Mouse (Mus musculus) neural tube, embryonic 13.5 days (tissue): Measurements from ENCODE around the gene 4930544G11Rik. TPM values are rescaled to one million over a fixed set of nuclear protein-coding genes. Genes with fewer than 3 reads are reported as not detected.

Experiments used
- ATAC-seq: fragments of 200-750 bp; cut with Nextera tagmentation; 2 replicates; pipeline ENCODE4 v1.8.0; 2017; ENCODE audit warnings: low read depth, mild to moderate bottlenecking, moderate TSS enrichment, moderate library complexity
- H3K27ac ChIP-seq: fragments of 300-500 bp; sonication (generic); replicated peaks from 2 replicates; pipeline ENCODE4 v1.5.1; 2015; ENCODE audit warnings: moderate library complexity, mild to moderate bottlenecking, inconsistent platforms
- H3K27me3 ChIP-seq: fragments of 300-500 bp; sonication (generic); 2 replicates; pipeline ENCODE4 v1.6.1; 2015; ENCODE audit warnings: mild to moderate bottlenecking, inconsistent platforms
- H3K36me3 ChIP-seq: fragments of 300-500 bp; sonication (generic); 2 replicates; pipeline ENCODE4 v1.6.1; 2015; ENCODE audit warnings: mild to moderate bottlenecking, inconsistent platforms
- H3K4me1 ChIP-seq: fragments of 300-500 bp; sonication (generic); replicated peaks from 2 replicates; pipeline ENCODE4 v1.6.1; 2015; ENCODE audit warnings: inconsistent platforms
- H3K4me2 ChIP-seq: fragments of 300-500 bp; sonication (generic); 2 replicates; pipeline ENCODE4 v1.6.1; 2015; ENCODE audit warnings: inconsistent platforms, mild to moderate bottlenecking, moderate library complexity
- H3K4me3 ChIP-seq: fragments of 300-500 bp; sonication (generic); 2 replicates; pipeline ENCODE4 v1.5.1; 2015; ENCODE audit warnings: mild to moderate bottlenecking, inconsistent platforms
- H3K9ac ChIP-seq: fragments of 300-500 bp; sonication (generic); 2 replicates; pipeline ENCODE4 v1.6.1; 2015; ENCODE audit warnings: moderate library complexity, mild to moderate bottlenecking, inconsistent platforms
- H3K9me3 ChIP-seq: fragments of 300-500 bp; sonication (generic); 2 replicates; pipeline ENCODE4 v1.6.1; 2016; ENCODE audit warnings: inconsistent platforms
- WGBS: fragments of 180-500 bp; shearing (Covaris S2); methylation state at CpG from one replicate; pipeline ENCODE4 v1.1.7; 2015; 5-methylcytosine and 5-hydroxymethylcytosine counted together
- polyA plus RNA-seq: library from polyadenylated mRNA; unstranded; fragments of >200 nt; fragmentation: Nextera tagmentation; extraction: Ambion mirVana; gene quantifications from 2 replicates; pipeline ENCODE4 v1.2.1, GENCODE M21; 2015

The 4930544G11Rik gene
- polyA plus RNA-seq, 1 experiment from 2014 or later, result not detected

- H3K27me3 ChIP-seq, result no peaks in the 10 kb centered on the region
- H3K36me3 ChIP-seq, result no peaks in the 10 kb centered on the region
Measured at GRCm38 (mm10) chr6:65969386-65970111, 17.1 kb downstream of the 4930544G11Rik start.

GRCm38 (mm10) chr6:65970410-65970809, 18.0 kb downstream of the 4930544G11Rik start:
- Histone ChIP-seq H3K9me3 (no peaks in the 10 kb centered on the region; the same call in 1 of the 2 replicates), H3K27ac (no peak overlapping the region; the same call in 1 of the 2 replicates), H3K4me1 (peaks cover 10% of the 10 kb centered on the region), H3K36me3 (no peaks in the 10 kb centered on the region), H3K27me3 (no peaks in the 10 kb centered on the region), H3K4me2 (no peak overlapping the region), H3K9ac (no peak overlapping the region), H3K4me3 (no peak overlapping the region)
- peak; percentile 88 for ATAC-seq
- 65% methylated on average over 9 of the region's 9 CpGs for WGBS

More at GRCm38 (mm10) chr6:65969386-65970111, 17.1 kb downstream of the 4930544G11Rik start:
- Histone ChIP-seq H3K4me3 (no peak overlapping the region), H3K4me2 (no peak overlapping the region), H3K9ac (no peak overlapping the region), H3K4me1 (peaks cover 10% of the 10 kb centered on the region), H3K9me3 (no peaks in the 10 kb centered on the region), H3K27ac (peak overlapping the region; percentile 2; the same call in 1 of the 2 replicates)
- ATAC-seq, result peak; percentile 70; the same call in 1 of the 2 replicates
- 64% methylated on average over 6 of the region's 6 CpGs for WGBS

- Histone ChIP-seq H3K4me2 (no peak overlapping the region), H3K27ac (no peak overlapping the region), H3K9me3 (no peaks in the 10 kb centered on the region), H3K4me1 (no peaks in the 10 kb centered on the region), H3K9ac (no peak overlapping the region), H3K36me3 (no peaks in the 10 kb centered on the region), H3K4me3 (no peak overlapping the region), H3K27me3 (no peaks in the 10 kb centered on the region)
- WGBS, result 80% methylated on average over 3 of the region's 3 CpGs
- ATAC-seq, result no peak
Measured at GRCm38 (mm10) chr6:65992081-65992480, 39.7 kb downstream of the 4930544G11Rik start.

GRCm38 (mm10) chr6:65998343-65998742, 45.9 kb downstream of the 4930544G11Rik start:
- Histone ChIP-seq H3K36me3 (no peaks in the 10 kb centered on the region), H3K4me3 (no peak overlapping the region), H3K27ac (no peak overlapping the region), H3K9me3 (peaks cover 7% of the 10 kb centered on the region; the same call in 1 of the 2 replicates), H3K9ac (no peak overlapping the region), H3K4me1 (no peaks in the 10 kb centered on the region), H3K27me3 (no peaks in the 10 kb centered on the region), H3K4me2 (no peak overlapping the region)
- no peak for ATAC-seq

Other genes starting within 250 kb of the 4930544G11Rik start
- 6.6 and 9.7 TPM in 2 replicates for gene Prdm5, start 173.6 kb upstream of the 4930544G11Rik start, polyA plus RNA-seq